Mouse (Mus musculus): ENCODE results near the gene Wnt3. TPM values are rescaled to one million over a fixed set of nuclear protein-coding genes. Genes with fewer than 3 reads are reported as not detected.

Wnt3 gene
- total and polyA plus RNA-seq, 3 experiments = 0.04 TPM; not detected in 2

- TF ChIP-seq PAX5 (IDR thresholded peaks at IDR 0.05; ENCODE audit: low read length) (no peak), POLR2AphosphoS2 (IDR thresholded peaks at IDR 0.05; ENCODE audit: low read depth, low read length) (no peak), HCFC1 (IDR thresholded peaks at IDR 0.05; ENCODE audit: low read depth, low read length) (no peak), MAFK (IDR thresholded peaks at IDR 0.05; ENCODE audit: insufficient replicate concordance, low read length) (no peak), IRF4 (IDR thresholded peaks at IDR 0.05; ENCODE audit: low read depth, low read length) (no peak), CHD2 (IDR thresholded peaks at IDR 0.05; ENCODE audit: low read length) (no peak), KAT2A (IDR thresholded peaks at IDR 0.05; ENCODE audit: insufficient replicate concordance, low read length) (no peak), TBP (conservative IDR thresholded peaks at IDR 0.05; ENCODE audit: low read depth, low read length) (no peak)
- in situ Hi-C loops (cut with MboI; ENCODE audit: low pct_ligation_motif_present, low pct_unique_long_range_greater_than_20kb, low sequenced_read_pairs) = no loop called here
- H3K27ac ChIP-seq (ENCODE audit: insufficient read depth, low read depth) = no peak overlapping the region
- H3K79me2 ChIP-seq (replicated peaks; ENCODE audit: control insufficient read depth, extremely low read depth, insufficient read depth, poor library complexity, severe bottlenecking) = no peaks in the 10 kb centered on the region
- dilution Hi-C loops (cut with MboI; ENCODE audit: extremely low pct_ligation_motif_present, extremely low pct_unique_long_range_greater_than_20kb, low sequenced_read_pairs) = no loop called here
- H3K27me3 ChIP-seq (replicated peaks) = peaks cover 13% of the 10 kb centered on the region
- no peak overlapping the region for H3K4me2 ChIP-seq (ENCODE audit: insufficient read depth, low read depth, poor library complexity, severe bottlenecking)
- no peak overlapping the region for H3K4me3 ChIP-seq (replicated peaks in 1 of 3; ENCODE audit: low read depth in 2 of 3, low read length in 2 of 3, poor library complexity in 1 of 3)
- DNase-seq (ENCODE audit: extremely low read depth) = no peak
- H3K36me3 ChIP-seq (replicated peaks in 1 of 2; ENCODE audit: control insufficient read depth in 1 of 2, insufficient read depth in 1 of 2, low read length in 1 of 2) = peaks cover 0 to 12% of the 10 kb centered on the region in 2 experiments
- H3K9me3 ChIP-seq (replicated peaks; ENCODE audit: low read length) = no peaks in the 10 kb centered on the region
- no peaks in the 10 kb centered on the region for H3K4me1 ChIP-seq (ENCODE audit: control insufficient read depth in 1 of 2, insufficient read depth in 2 of 2)
- H3K9ac ChIP-seq (ENCODE audit: insufficient read depth, low read depth) = no peak overlapping the region
These were observed 40.9 kb downstream of the Wnt3 start for GRCm38 (mm10) chr11:103814808-103815207.

GRCm38 (mm10) chr11:103815986-103816385 lies 42.0 kb downstream of the Wnt3 start:
- no peak for DNase-seq (ENCODE audit: extremely low read depth)
- H3K79me2 ChIP-seq (replicated peaks; ENCODE audit: control insufficient read depth, extremely low read depth, insufficient read depth, poor library complexity, severe bottlenecking) = no peaks in the 10 kb centered on the region
- H3K27ac ChIP-seq (ENCODE audit: insufficient read depth, low read depth) = no peak overlapping the region
- H3K4me3 ChIP-seq (replicated peaks in 1 of 3; ENCODE audit: low read depth in 2 of 3, low read length in 2 of 3, poor library complexity in 1 of 3) = no peak overlapping the region
- dilution Hi-C loops (cut with MboI; ENCODE audit: extremely low pct_ligation_motif_present, extremely low pct_unique_long_range_greater_than_20kb, low sequenced_read_pairs) (no loop called here), in situ Hi-C loops (cut with MboI; ENCODE audit: low pct_ligation_motif_present, low pct_unique_long_range_greater_than_20kb, low sequenced_read_pairs) (no loop called here)
- H3K9ac ChIP-seq (ENCODE audit: insufficient read depth, low read depth) = no peak overlapping the region
- H3K4me2 ChIP-seq (ENCODE audit: insufficient read depth, low read depth, poor library complexity, severe bottlenecking) = no peak overlapping the region
- no peak for TF ChIP-seq POLR2AphosphoS2 (IDR thresholded peaks at IDR 0.05; ENCODE audit: low read depth, low read length)
- no peak for TF ChIP-seq CHD1 (IDR thresholded peaks at IDR 0.05; ENCODE audit: low read depth, low read length)
- no peak for TF ChIP-seq MAFK (IDR thresholded peaks at IDR 0.05; ENCODE audit: insufficient replicate concordance, low read length)
- no peak for TF ChIP-seq SIN3A (IDR thresholded peaks at IDR 0.05; ENCODE audit: low read length)
- TF ChIP-seq PAX5 (IDR thresholded peaks at IDR 0.05; ENCODE audit: low read length) = no peak
- no peak for TF ChIP-seq JUND (conservative IDR thresholded peaks at IDR 0.05; ENCODE audit: low read depth, low read length)
- no peak for TF ChIP-seq KAT2A (IDR thresholded peaks at IDR 0.05; ENCODE audit: insufficient replicate concordance, low read length)
- H3K4me1 ChIP-seq (ENCODE audit: control insufficient read depth in 1 of 2, insufficient read depth in 2 of 2) = no peaks in the 10 kb centered on the region
- no peaks in the 10 kb centered on the region for H3K9me3 ChIP-seq (replicated peaks; ENCODE audit: low read length)
- H3K36me3 ChIP-seq (replicated peaks in 1 of 2; ENCODE audit: control insufficient read depth in 1 of 2, insufficient read depth in 1 of 2, low read length in 1 of 2) = peaks cover 0 to 19% of the 10 kb centered on the region in 2 experiments
- peaks cover 13% of the 10 kb centered on the region for H3K27me3 ChIP-seq (replicated peaks)

- peaks cover 11% of the 10 kb centered on the region for H3K27me3 ChIP-seq (replicated peaks)
- TF ChIP-seq POLR2AphosphoS2 (IDR thresholded peaks at IDR 0.05; ENCODE audit: low read depth, low read length) (no peak), MXI1 (IDR thresholded peaks at IDR 0.05; ENCODE audit: low read depth, low read length) (no peak), RAD21 (IDR thresholded peaks at IDR 0.05; ENCODE audit: low read depth, low read length) (no peak), NELFE (IDR thresholded peaks at IDR 0.05; ENCODE audit: low read depth, low read length) (no peak), MEF2A (IDR thresholded peaks at IDR 0.05; ENCODE audit: borderline replicate concordance, low read depth, low read length) (no peak), SMC3 (IDR thresholded peaks at IDR 0.05; ENCODE audit: low read depth, low read length) (no peak), PAX5 (IDR thresholded peaks at IDR 0.05; ENCODE audit: low read length) (no peak), SIN3A (IDR thresholded peaks at IDR 0.05; ENCODE audit: low read length) (no peak), GABPA (IDR thresholded peaks at IDR 0.05; ENCODE audit: insufficient replicate concordance, low read depth, low read length) (no peak), POLR2A (IDR thresholded peaks at IDR 0.05; ENCODE audit: low read depth, low read length) (no peak), MYC (IDR thresholded peaks at IDR 0.05; ENCODE audit: low read depth, low read length) (no peak)
- in situ Hi-C loops (cut with MboI; ENCODE audit: low pct_ligation_motif_present, low pct_unique_long_range_greater_than_20kb, low sequenced_read_pairs) = no loop called here
- H3K9me3 ChIP-seq (replicated peaks; ENCODE audit: low read length) = no peaks in the 10 kb centered on the region
- no peak overlapping the region for H3K4me2 ChIP-seq (ENCODE audit: insufficient read depth, low read depth, poor library complexity, severe bottlenecking)
- peaks cover 3 to 26% of the 10 kb centered on the region in 2 experiments for H3K36me3 ChIP-seq (replicated peaks in 1 of 2; ENCODE audit: control insufficient read depth in 1 of 2, insufficient read depth in 1 of 2, low read length in 1 of 2)
- no peak overlapping the region for H3K9ac ChIP-seq (ENCODE audit: insufficient read depth, low read depth)
- no peaks in the 10 kb centered on the region for H3K4me1 ChIP-seq (ENCODE audit: control insufficient read depth in 1 of 2, insufficient read depth in 2 of 2)
- dilution Hi-C loops (cut with MboI; ENCODE audit: extremely low pct_ligation_motif_present, extremely low pct_unique_long_range_greater_than_20kb, low sequenced_read_pairs) = no loop called here
- no peak for DNase-seq (ENCODE audit: extremely low read depth)
- H3K27ac ChIP-seq (ENCODE audit: insufficient read depth, low read depth) = no peak overlapping the region
- H3K4me3 ChIP-seq (replicated peaks in 1 of 3; ENCODE audit: low read depth in 2 of 3, low read length in 2 of 3, poor library complexity in 1 of 3) = no peak overlapping the region
- H3K79me2 ChIP-seq (replicated peaks; ENCODE audit: control insufficient read depth, extremely low read depth, insufficient read depth, poor library complexity, severe bottlenecking) = no peaks in the 10 kb centered on the region
These were observed 42.8 kb downstream of the Wnt3 start for GRCm38 (mm10) chr11:103816719-103817118.
